Mouse (Mus musculus): ENCODE data around the gene Homer3.

Homer3 gene

GRCm38 (mm10) chr8:70282603-70283135, at the start of gene Homer3:
Gene Homer3, plus strand, starts transcription at chr8:70282827.
- DNase-seq (ENCODE audit: low read depth), result peak; percentile 91

- DNase-seq (ENCODE audit: low read depth), result no peak
Measured at GRCm38 (mm10) chr8:70233606-70234005, 49.0 kb upstream of the Homer3 start.

- peak; percentile 99 for DNase-seq (ENCODE audit: low read depth)
Measured at GRCm38 (mm10) chr8:70234080-70234780, 48.4 kb upstream of the Homer3 start, which contains the start of the genes Sugp2 and Armc6. Gene Sugp2, plus strand, starts transcription at chr8:70234226. Gene Armc6, minus strand, starts transcription at chr8:70234466.

- DNase-seq (ENCODE audit: low read depth), result no peak
Measured at GRCm38 (mm10) chr8:70234781-70235128, 47.9 kb upstream of the Homer3 start.

- peak; percentile 74 for DNase-seq (ENCODE audit: low read depth)
Measured at GRCm38 (mm10) chr8:70237842-70238241, 44.8 kb upstream of the Homer3 start.

GRCm38 (mm10) chr8:70240642-70241041, 42.0 kb upstream of the Homer3 start:
- DNase-seq (ENCODE audit: low read depth), result peak; percentile 44

- no peak for DNase-seq (ENCODE audit: low read depth)
Measured at GRCm38 (mm10) chr8:70246622-70247021, 36.0 kb upstream of the Homer3 start.

- no peak for DNase-seq (ENCODE audit: low read depth)
Measured at GRCm38 (mm10) chr8:70247841-70248240, 34.8 kb upstream of the Homer3 start.

GRCm38 (mm10) chr8:70254628-70255027, 28.0 kb upstream of the Homer3 start:
- DNase-seq (ENCODE audit: low read depth), result no peak

- DNase-seq (ENCODE audit: low read depth), result no peak
Measured at GRCm38 (mm10) chr8:70257456-70257855, 25.2 kb upstream of the Homer3 start.

GRCm38 (mm10) chr8:70258600-70258999, 24.0 kb upstream of the Homer3 start:
- no peak for DNase-seq (ENCODE audit: low read depth)

GRCm38 (mm10) chr8:70259043-70259442, 23.6 kb upstream of the Homer3 start:
- no peak for DNase-seq (ENCODE audit: low read depth)

GRCm38 (mm10) chr8:70267674-70268073, 15.0 kb upstream of the Homer3 start:
- no peak for DNase-seq (ENCODE audit: low read depth)

GRCm38 (mm10) chr8:70268311-70268710, 14.3 kb upstream of the Homer3 start:
- DNase-seq (ENCODE audit: low read depth), result no peak

GRCm38 (mm10) chr8:70268799-70269565, 13.6 kb upstream of the Homer3 start:
- DNase-seq (ENCODE audit: low read depth), result no peak

- no peak for DNase-seq (ENCODE audit: low read depth)
Measured at GRCm38 (mm10) chr8:70272949-70273348, 9.7 kb upstream of the Homer3 start.

- no peak for DNase-seq (ENCODE audit: low read depth)
Measured at GRCm38 (mm10) chr8:70274350-70274749, 8.3 kb upstream of the Homer3 start.

- no peak for DNase-seq (ENCODE audit: low read depth)
Measured at GRCm38 (mm10) chr8:70276476-70276875, 6.2 kb upstream of the Homer3 start.

- no peak for DNase-seq (ENCODE audit: low read depth)
Measured at GRCm38 (mm10) chr8:70278175-70278574, 4.5 kb upstream of the Homer3 start.

- DNase-seq (ENCODE audit: low read depth), result no peak
Measured at GRCm38 (mm10) chr8:70279266-70279665, 3.4 kb upstream of the Homer3 start.

GRCm38 (mm10) chr8:70281001-70281400, 1.6 kb upstream of the Homer3 start:
- DNase-seq (ENCODE audit: low read depth), result no peak

- peak; percentile 57 for DNase-seq (ENCODE audit: low read depth)
Measured at GRCm38 (mm10) chr8:70283136-70284077, 780 bp downstream of the Homer3 start.

Data from NIH3T3 (cell line).